Mouse (Mus musculus) T-helper 1 cell (primary cell): ENCODE measurements at regions not wholly inside any gene's neighbourhood (a gene's known extent, or its start where the extent isn't known, plus 50 kb on each side); places are given as distances from the start of the nearest gene placed in this dataset.

Source experiments
- in situ Hi-C: fragments of 300-600 bp; cut with MboI, MseI; formaldehyde crosslinking; loops from one replicate; pipeline ENCODE4 v1.15.1; 2025; ENCODE audit warnings: high pct_unique_total_duplicates

GRCm38 (mm10) chr11:31540816-31541215 is 130.9 kb downstream of the Bod1 start:
- in situ Hi-C loops: no loop called here

GRCm38 (mm10) chr11:31531416-31531815 is 140.3 kb downstream of the Bod1 start:
- in situ Hi-C loops: no loop called here

- in situ Hi-C loops: no loop called here
These were observed 140.8 kb downstream of the Bod1 start for GRCm38 (mm10) chr11:31530851-31531250.

- in situ Hi-C loops: no loop called here
These were observed 142.0 kb downstream of the Bod1 start for GRCm38 (mm10) chr11:31529686-31530085.

- in situ Hi-C loops: no loop called here
These were observed 147.0 kb downstream of the Bod1 start for GRCm38 (mm10) chr11:31524708-31525107.

GRCm38 (mm10) chr11:31524065-31524618 is 147.5 kb downstream of the Bod1 start:
- in situ Hi-C loops: no loop called here

- in situ Hi-C loops: no loop called here
These were observed 149.6 kb downstream of the Bod1 start for GRCm38 (mm10) chr11:31522127-31522526.

- in situ Hi-C loops: no loop called here
These were observed 150.8 kb downstream of the Bod1 start for GRCm38 (mm10) chr11:31520909-31521308.

- in situ Hi-C loops: no loop called here
These were observed 133.5 kb upstream of the Stc2 start for GRCm38 (mm10) chr11:31503239-31503916.

- in situ Hi-C loops: no loop called here
These were observed 115.6 kb upstream of the Stc2 start for GRCm38 (mm10) chr11:31485429-31485828.

- in situ Hi-C loops: no loop called here
These were observed 111.1 kb upstream of the Stc2 start for GRCm38 (mm10) chr11:31481057-31481340.

GRCm38 (mm10) chr11:31480225-31481056 is 110.6 kb upstream of the Stc2 start:
- in situ Hi-C loops: no loop called here

- in situ Hi-C loops: loop anchor here (5.0 kb wide), 1 partner anchor 80 kb away; no protein-coding TSS in a partner anchor
These were observed 107.9 kb upstream of the Stc2 start for GRCm38 (mm10) chr11:31477763-31478162.

- in situ Hi-C loops: loop anchor here (5.0 kb wide), 1 partner anchor 80 kb away; no protein-coding TSS in a partner anchor
These were observed 107.2 kb upstream of the Stc2 start for GRCm38 (mm10) chr11:31477104-31477503.

- in situ Hi-C loops: no loop called here
These were observed 103.1 kb upstream of the Stc2 start for GRCm38 (mm10) chr11:31473017-31473416.

GRCm38 (mm10) chr11:31470681-31471414 is 101.0 kb upstream of the Stc2 start:
- in situ Hi-C loops: no loop called here

- in situ Hi-C loops: no loop called here
These were observed 95.0 kb upstream of the Stc2 start for GRCm38 (mm10) chr11:31464844-31465243.

GRCm38 (mm10) chr11:31462440-31462839 is 92.6 kb upstream of the Stc2 start:
- in situ Hi-C loops: no loop called here

GRCm38 (mm10) chr11:31461824-31462223 is 92.0 kb upstream of the Stc2 start:
- in situ Hi-C loops: no loop called here

GRCm38 (mm10) chr11:31461348-31461747 is 91.5 kb upstream of the Stc2 start:
- in situ Hi-C loops: no loop called here

- in situ Hi-C loops: no loop called here
These were observed 57.5 kb upstream of the Stc2 start for GRCm38 (mm10) chr11:31427374-31427773.
